ENCODE assay signal across 8 mouse cellular contexts in genomic region chr1:153092237-153092975, GRCm38 (mm10).
A peak's percentile ranks its signal among the peaks of the same experiment; 100 is the strongest.
DNase-seq lines count a peak whose midpoint lies in the region; ATAC-seq and TF ChIP-seq lines count a peak whose summit lies in the region.

No protein-coding gene starts in this region.

- no peaks in the 10 kb centered on the region for H3K9me3 ChIP-seq in hindbrain, postnatal 0 days (ENCODE audit: low read length)
- no peaks in the 10 kb centered on the region for H3K9me3 ChIP-seq in midbrain, embryonic 10.5 days (replicated peaks)

- no peak for TF ChIP-seq POLR2A in cortical plate, adult 2 months (IDR thresholded peaks at IDR 0.05; ENCODE audit: extremely low read depth, insufficient read depth, low read length)

- no peaks in the 10 kb centered on the region for H3K27me3 ChIP-seq in hindbrain, postnatal 0 days (ENCODE audit: insufficient read depth, low read length)
- H3K27me3 ChIP-seq in midbrain, embryonic 10.5 days (ENCODE audit: low read depth, poor library complexity, severe bottlenecking) = peaks cover 29% of the 10 kb centered on the region

- WGBS in hindbrain, postnatal 0 days = 50% methylated on average over 5 of the region's 5 CpGs
- WGBS in midbrain, embryonic 10.5 days = 58% methylated on average over 5 of the region's 5 CpGs

- TF ChIP-seq CTCF in cortical plate, adult 2 months (IDR thresholded peaks at IDR 0.05; ENCODE audit: extremely low read depth, insufficient read depth, low read length) = peak; percentile 66
- TF ChIP-seq CTCF in hindbrain, postnatal 0 days (IDR thresholded peaks at IDR 0.05; ENCODE audit: low read depth) = peak; percentile 83
- TF ChIP-seq CTCF in left cerebral cortex, adult 2 months (IDR thresholded peaks at IDR 0.05) = peak; percentile 63

- no peaks in the 10 kb centered on the region; the same call in 1 of the 2 replicates for H3K36me3 ChIP-seq in hindbrain, postnatal 0 days (ENCODE audit: insufficient read depth, low read length)
- no peaks in the 10 kb centered on the region for H3K36me3 ChIP-seq in midbrain, embryonic 10.5 days

- no peak overlapping the region for H3K4me2 ChIP-seq in hindbrain, postnatal 0 days (ENCODE audit: low read depth, low read length)

- no peak overlapping the region for H3K27ac ChIP-seq in cortical plate, adult 2 months (ENCODE audit: insufficient read depth, low read length)
- H3K27ac ChIP-seq in hindbrain, postnatal 0 days = no peak overlapping the region
- H3K27ac ChIP-seq in left cerebral cortex, adult 2 months = no peak overlapping the region
- H3K27ac ChIP-seq in midbrain, embryonic 10.5 days (replicated peaks) = peak overlapping the region; percentile 70

- no peak overlapping the region for H3K4me3 ChIP-seq in cortical plate, adult 2 months (ENCODE audit: insufficient read depth, low read length)
- H3K4me3 ChIP-seq in hindbrain, postnatal 0 days (ENCODE audit: low read length) = no peak overlapping the region
- no peak overlapping the region for H3K4me3 ChIP-seq in left cerebral cortex, adult 2 months
- H3K4me3 ChIP-seq in midbrain, embryonic 10.5 days = no peak overlapping the region

- peak; percentile 90 for DNase-seq in 3134 (ENCODE audit: extremely low read depth, insufficient read length, low spot score)
- DNase-seq in adrenal gland, adult 18-20 months (ENCODE audit: low spot score in 2 of 2) = peak; percentile 25 to 57
- peak; percentile 81 for DNase-seq in gastrocnemius, postnatal 10 days
- DNase-seq in hindbrain, postnatal 0 days (ENCODE audit: low spot score) = peak; percentile 84
- DNase-seq in left cerebral cortex, adult 2 months (ENCODE audit: extremely low spot score in 1 of 2, low spot score in 2 of 2) = peak; percentile 65 to 67
- peak; percentile 80 for DNase-seq in midbrain, embryonic 10.5 days (ENCODE audit: low spot score)
- DNase-seq in skeletal muscle tissue, adult 2 months (ENCODE audit: low read depth, low spot score) = peak; percentile 87

- no peaks in the 10 kb centered on the region for H3K4me1 ChIP-seq in cortical plate, adult 2 months (ENCODE audit: control insufficient read depth, insufficient read depth, low read length)
- H3K4me1 ChIP-seq in hindbrain, postnatal 0 days (ENCODE audit: insufficient read depth, low read length) = no peaks in the 10 kb centered on the region
- peaks cover 40% of the 10 kb centered on the region for H3K4me1 ChIP-seq in midbrain, embryonic 10.5 days

- H3K9ac ChIP-seq in hindbrain, postnatal 0 days (replicated peaks; ENCODE audit: low read length) = no peak overlapping the region

- ATAC-seq in hindbrain, postnatal 0 days = peak; percentile 76

- intact Hi-C loops in left cerebral cortex, adult 2 months (cut with DNase I) = loop anchor here (5.0 kb wide), 3 partner anchors 140 to 315 kb away; partner anchors contain the start of genes Nmnat2 and Smg7
